16 mouse cellular contexts compared by ENCODE assay signal in genomic region chr9:42533041-42533440, GRCm38 (mm10). TPM values are rescaled to one million over a fixed set of nuclear protein-coding genes. Genes with fewer than 3 reads are reported as not detected.
DNase-seq lines count a peak whose midpoint lies in the region; ATAC-seq lines count a peak whose summit lies in the region.
"Had no signal": no experiment of that assay in that cellular context is flagged by ENCODE, and none has a peak within 500 bp of the region (broad histone marks: within the 10 kb centered on the region; RNA-seq: fewer than 3 reads in every experiment).

No protein-coding gene starts in this region.

- peaks cover 32% of the 10 kb centered on the region for H3K4me1 ChIP-seq in heart, embryonic 13.5 days
- H3K4me1 ChIP-seq in midbrain, embryonic 15.5 days: peaks cover 19% of the 10 kb centered on the region
- peaks cover 32% of the 10 kb centered on the region for H3K4me1 ChIP-seq in midbrain, embryonic 13.5 days (replicated peaks)
- H3K4me1 ChIP-seq in forebrain, embryonic 13.5 days: peaks cover 29% of the 10 kb centered on the region
- peaks cover 31% of the 10 kb centered on the region for H3K4me1 ChIP-seq in limb, embryonic 12.5 days (replicated peaks)

- peak overlapping the region; percentile 40 for H3K27ac ChIP-seq in heart, embryonic 13.5 days (replicated peaks)
- H3K27ac ChIP-seq in midbrain, embryonic 15.5 days: peak overlapping the region; percentile 15; the same call in 1 of the 2 replicates
- no peak overlapping the region for H3K27ac ChIP-seq in midbrain, embryonic 13.5 days
- H3K27ac ChIP-seq in forebrain, embryonic 13.5 days: no peak overlapping the region
- H3K27ac ChIP-seq in limb, embryonic 12.5 days: no peak overlapping the region
- H3K27ac ChIP-seq: embryonic facial prominence, embryonic 12.5 days; intestine, embryonic 15.5 days; macrophage had no signal

- no peak overlapping the region for H3K9ac ChIP-seq in heart, embryonic 13.5 days
- H3K9ac ChIP-seq in midbrain, embryonic 15.5 days: no peak overlapping the region
- no peak overlapping the region for H3K9ac ChIP-seq in midbrain, embryonic 13.5 days (replicated peaks)
- H3K9ac ChIP-seq in forebrain, embryonic 13.5 days: no peak overlapping the region
- H3K9ac ChIP-seq in limb, embryonic 12.5 days (replicated peaks): no peak overlapping the region
- H3K9ac ChIP-seq: embryonic facial prominence, embryonic 12.5 days; intestine, embryonic 15.5 days had no signal

- no peak for DNase-seq in heart, postnatal 14 days
- no peak for DNase-seq in lung, postnatal 4 days
- DNase-seq: cerebellum, adult 8-10 months; heart, adult 18-20 months; kidney, postnatal 14 days; lung, adult 2 months; retina, postnatal 1 day had no signal

- no peak overlapping the region for H3K4me3 ChIP-seq in heart, embryonic 13.5 days
- H3K4me3 ChIP-seq in midbrain, embryonic 15.5 days: no peak overlapping the region
- H3K4me3 ChIP-seq in midbrain, embryonic 13.5 days (replicated peaks): no peak overlapping the region
- no peak overlapping the region for H3K4me3 ChIP-seq in forebrain, embryonic 13.5 days
- no peak overlapping the region for H3K4me3 ChIP-seq in limb, embryonic 12.5 days (replicated peaks)
- H3K4me3 ChIP-seq: embryonic facial prominence, embryonic 12.5 days; intestine, embryonic 15.5 days had no signal

- intact Hi-C loops in heart, postnatal 14 days (cut with DNase I): no loop called here

- no peaks in the 10 kb centered on the region for H3K36me3 ChIP-seq in heart, embryonic 13.5 days
- H3K36me3 ChIP-seq in midbrain, embryonic 15.5 days (replicated peaks): no peaks in the 10 kb centered on the region
- no peaks in the 10 kb centered on the region for H3K36me3 ChIP-seq in midbrain, embryonic 13.5 days
- no peaks in the 10 kb centered on the region for H3K36me3 ChIP-seq in forebrain, embryonic 13.5 days (ENCODE audit: poor library complexity, severe bottlenecking)
- no peaks in the 10 kb centered on the region for H3K36me3 ChIP-seq in limb, embryonic 12.5 days
- H3K36me3 ChIP-seq: embryonic facial prominence, embryonic 12.5 days; G1E; intestine, embryonic 15.5 days had no signal

- ATAC-seq in heart, embryonic 13.5 days (ENCODE audit: extremely low read depth, insufficient number of reproducible peaks, low FRiP score, low TSS enrichment): no peak
- ATAC-seq in midbrain, embryonic 15.5 days (replicated peaks): no peak
- no peak for ATAC-seq in midbrain, embryonic 13.5 days
- peak; percentile 28; the same call in 1 of the 2 replicates for ATAC-seq in forebrain, embryonic 13.5 days
- no peak for ATAC-seq in limb, embryonic 12.5 days (ENCODE audit: insufficient number of reproducible peaks, insufficient read depth, low FRiP score, low TSS enrichment, low read depth)
- ATAC-seq: intestine, embryonic 15.5 days had no signal

- 18% methylated on average over 6 of the region's 6 CpGs for WGBS in heart, embryonic 13.5 days
- WGBS in midbrain, embryonic 15.5 days: 4% methylated on average over 6 of the region's 6 CpGs
- 6% methylated on average over 6 of the region's 6 CpGs for WGBS in midbrain, embryonic 13.5 days
- 2% methylated on average over 6 of the region's 6 CpGs for WGBS in forebrain, embryonic 13.5 days
- 14% methylated on average over 6 of the region's 6 CpGs for WGBS in limb, embryonic 12.5 days

- H3K9me3 ChIP-seq in heart, embryonic 13.5 days: no peaks in the 10 kb centered on the region
- no peaks in the 10 kb centered on the region for H3K9me3 ChIP-seq in midbrain, embryonic 15.5 days
- H3K9me3 ChIP-seq in midbrain, embryonic 13.5 days: no peaks in the 10 kb centered on the region
- H3K9me3 ChIP-seq in forebrain, embryonic 13.5 days (replicated peaks): no peaks in the 10 kb centered on the region
- no peaks in the 10 kb centered on the region for H3K9me3 ChIP-seq in limb, embryonic 12.5 days
- H3K9me3 ChIP-seq: embryonic facial prominence, embryonic 12.5 days; G1E; intestine, embryonic 15.5 days had no signal

- no peak overlapping the region for H3K4me2 ChIP-seq in heart, embryonic 13.5 days
- no peak overlapping the region for H3K4me2 ChIP-seq in midbrain, embryonic 15.5 days
- no peak overlapping the region for H3K4me2 ChIP-seq in midbrain, embryonic 13.5 days (replicated peaks)
- peak overlapping the region; percentile 2; the same call in 1 of the 2 replicates for H3K4me2 ChIP-seq in forebrain, embryonic 13.5 days
- peak overlapping the region; percentile 16; the same call in 1 of the 2 replicates for H3K4me2 ChIP-seq in limb, embryonic 12.5 days
- H3K4me2 ChIP-seq: embryonic facial prominence, embryonic 12.5 days; intestine, embryonic 15.5 days had no signal

- peaks cover 8% of the 10 kb centered on the region for H3K27me3 ChIP-seq in heart, embryonic 13.5 days (replicated peaks)
- H3K27me3 ChIP-seq in midbrain, embryonic 15.5 days (replicated peaks): no peaks in the 10 kb centered on the region
- H3K27me3 ChIP-seq in midbrain, embryonic 13.5 days: peaks cover 13% of the 10 kb centered on the region; the same call in 1 of the 2 replicates
- H3K27me3 ChIP-seq in forebrain, embryonic 13.5 days: no peaks in the 10 kb centered on the region
- H3K27me3 ChIP-seq in limb, embryonic 12.5 days: no peaks in the 10 kb centered on the region
- H3K27me3 ChIP-seq: embryonic facial prominence, embryonic 12.5 days; intestine, embryonic 15.5 days had no signal

RNA-seq across cellular contexts. Expression of gene Tbcel, which starts 25.4 kb away (rescaled TPM):
- 3.4 and 4.1 TPM in 2 replicates for polyA plus RNA-seq in heart, embryonic 13.5 days (2015; fragmentation: Nextera tagmentation; extraction: Ambion mirVana)
- 10 to 100 TPM; 22.8 to 25.4 TPM for total RNA-seq in heart, postnatal 14 days (2021)
- polyA plus RNA-seq in midbrain, embryonic 15.5 days (2015; fragmentation: Nextera tagmentation; extraction: Ambion mirVana): 3.6 and 4.4 TPM in 2 replicates
- polyA plus RNA-seq in midbrain, embryonic 13.5 days (2015; fragmentation: Nextera tagmentation; extraction: Ambion mirVana): 4.5 and 5.2 TPM in 2 replicates
- polyA plus RNA-seq in forebrain, embryonic 13.5 days (2015; fragmentation: Nextera tagmentation; extraction: Ambion mirVana): 4.5 and 4.8 TPM in 2 replicates
- 5.1 and 5.3 TPM in 2 replicates for polyA plus RNA-seq in limb, embryonic 12.5 days (2016; fragmentation: Nextera tagmentation; extraction: Ambion mirVana)

Comparison
In these comparisons a context has a peak if more than half of its experiments do, and no peak if none do; other contexts are left out.
1. H3K27ac ChIP-seq: peak in heart, embryonic 13.5 days (single experiment) and midbrain, embryonic 15.5 days (single experiment); none in midbrain, embryonic 13.5 days (single experiment), forebrain, embryonic 13.5 days (single experiment) and limb, embryonic 12.5 days (single experiment).
2. H3K4me2 ChIP-seq: peak in forebrain, embryonic 13.5 days (single experiment) and limb, embryonic 12.5 days (single experiment); none in heart, embryonic 13.5 days (single experiment), midbrain, embryonic 15.5 days (single experiment) and midbrain, embryonic 13.5 days (single experiment).